Mouse (Mus musculus): ENCODE data around the gene Wnt4. TPM values are rescaled to one million over a fixed set of nuclear protein-coding genes. Genes with fewer than 3 reads are reported as not detected.

The Wnt4 gene
- polyA plus RNA-seq, 1 experiment from 2014 or later, result 20.4 TPM

DNA sequence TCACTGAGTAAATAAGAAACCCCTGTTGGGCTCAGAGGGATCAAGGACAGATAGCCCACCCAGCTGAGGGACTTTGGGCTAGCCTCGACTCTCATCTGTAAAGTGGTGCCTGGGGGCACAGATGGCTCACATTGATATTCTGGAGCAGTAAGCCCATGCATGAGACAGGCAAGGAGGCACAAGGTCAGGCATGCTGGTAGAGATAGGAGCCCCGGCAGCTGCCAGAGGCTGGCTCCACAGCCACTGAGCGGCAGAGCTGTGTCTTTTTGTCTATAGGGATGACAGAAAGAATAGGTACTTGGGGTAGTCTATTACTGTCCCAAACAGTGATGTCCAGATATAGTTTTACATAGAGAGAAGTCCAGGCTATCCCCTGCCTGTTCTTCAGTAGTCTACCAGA lies 4.0 kb downstream of the Wnt4 start:
- H3K9ac ChIP-seq, result no peak overlapping the region
- no peak overlapping the region for H3K4me2 ChIP-seq
- peak overlapping the region; percentile 79 for H3K27ac ChIP-seq
- H3K27me3 ChIP-seq (replicated peaks), result peaks cover 40% of the 10 kb centered on the region
- no peak overlapping the region for H3K4me3 ChIP-seq (replicated peaks)
- ATAC-seq (ENCODE audit: insufficient read depth, low FRiP score, low read depth), result no peak
- 75% methylated on average over 3 of the region's 3 CpGs for WGBS
- H3K36me3 ChIP-seq, result no peaks in the 10 kb centered on the region
- H3K9me3 ChIP-seq, result no peaks in the 10 kb centered on the region
- peaks cover 33% of the 10 kb centered on the region for H3K4me1 ChIP-seq

GRCm38 (mm10) chr4:137282122-137282521 lies 4.8 kb downstream of the Wnt4 start:
- no peak overlapping the region for H3K9ac ChIP-seq
- H3K4me1 ChIP-seq, result peaks cover 35% of the 10 kb centered on the region
- peak; percentile 9; the same call in 1 of the 2 replicates for ATAC-seq (ENCODE audit: insufficient read depth, low FRiP score, low read depth)
- 77% methylated on average over 5 of the region's 5 CpGs for WGBS
- no peaks in the 10 kb centered on the region for H3K9me3 ChIP-seq
- H3K36me3 ChIP-seq, result no peaks in the 10 kb centered on the region
- H3K27ac ChIP-seq, result peak overlapping the region; percentile 79
- peak overlapping the region; percentile 29; the same call in 1 of the 2 replicates for H3K4me2 ChIP-seq
- peaks cover 32% of the 10 kb centered on the region for H3K27me3 ChIP-seq (replicated peaks)
- no peak overlapping the region for H3K4me3 ChIP-seq (replicated peaks)

- peaks cover 26% of the 10 kb centered on the region for H3K27me3 ChIP-seq (replicated peaks)
- peaks cover 32% of the 10 kb centered on the region for H3K4me1 ChIP-seq
- no peaks in the 10 kb centered on the region for H3K9me3 ChIP-seq
- peak overlapping the region; percentile 29 for H3K4me2 ChIP-seq
- peak overlapping the region; percentile 79 for H3K27ac ChIP-seq
- WGBS, result 12% methylated on average over 17 of the region's 17 CpGs
- peak; percentile 16; the same call in 1 of the 2 replicates for ATAC-seq (ENCODE audit: insufficient read depth, low FRiP score, low read depth)
- H3K9ac ChIP-seq, result no peak overlapping the region
- no peaks in the 10 kb centered on the region for H3K36me3 ChIP-seq
- H3K4me3 ChIP-seq (replicated peaks), result 0 out of 2 replicates have a peak overlapping the region, but pooled peaks have one; percentile 2
Measured at GRCm38 (mm10) chr4:137282584-137283406, 5.5 kb downstream of the Wnt4 start.

GRCm38 (mm10) chr4:137283407-137283732 lies 6.1 kb downstream of the Wnt4 start:
- Histone ChIP-seq H3K4me2 (peak overlapping the region; percentile 29; the same call in 1 of the 2 replicates), H3K4me3 (replicated peaks) (no peak overlapping the region), H3K4me1 (peaks cover 29% of the 10 kb centered on the region), H3K9ac (no peak overlapping the region), H3K27ac (peak overlapping the region; percentile 79), H3K27me3 (replicated peaks) (peaks cover 22% of the 10 kb centered on the region), H3K36me3 (no peaks in the 10 kb centered on the region), H3K9me3 (no peaks in the 10 kb centered on the region)
- ATAC-seq (ENCODE audit: insufficient read depth, low FRiP score, low read depth), result no peak
- WGBS, result 10% methylated on average over 4 of the region's 4 CpGs

DNA sequence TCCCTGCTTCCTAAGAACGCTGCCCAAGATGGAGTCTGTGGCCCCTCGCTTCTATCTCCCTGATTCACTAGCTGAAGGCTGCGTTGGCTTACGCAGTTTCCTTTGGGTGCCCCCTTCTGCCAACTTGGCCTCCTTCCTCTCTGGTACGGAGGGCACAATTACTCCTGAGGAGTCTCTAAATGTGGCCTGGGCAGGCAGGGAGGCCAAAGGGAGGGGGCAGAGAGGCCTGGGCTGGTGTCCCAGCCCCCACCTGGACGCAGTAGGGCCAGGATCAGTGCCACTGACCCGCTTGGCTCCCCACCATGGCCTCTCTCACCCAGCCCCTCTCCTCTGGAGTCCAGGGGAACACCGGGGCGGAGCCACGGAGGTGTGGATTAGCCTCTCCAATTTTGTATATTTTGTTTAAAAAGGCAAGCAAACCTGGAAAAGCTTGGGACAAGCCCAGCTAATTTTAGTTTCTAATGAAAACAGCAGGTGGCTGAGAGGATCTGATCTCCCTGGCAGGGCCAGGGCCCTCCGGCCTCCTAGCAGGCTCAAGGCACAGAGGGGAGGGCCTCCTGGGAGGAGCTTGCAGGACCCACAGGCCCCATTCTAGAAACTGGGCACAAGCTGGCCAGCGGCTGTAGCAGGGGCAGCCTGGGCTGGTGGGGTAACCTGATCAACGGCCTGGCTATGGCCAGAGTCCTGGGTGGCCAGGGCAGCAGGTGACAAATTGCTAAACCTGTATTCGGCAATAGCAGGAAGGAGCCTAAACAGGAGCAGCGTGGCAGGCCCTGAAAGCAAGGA lies 8.8 kb downstream of the Wnt4 start:
- Histone ChIP-seq H3K27me3 (replicated peaks) (peaks cover 7% of the 10 kb centered on the region), H3K27ac (no peak overlapping the region), H3K9me3 (no peaks in the 10 kb centered on the region), H3K4me1 (peaks cover 27% of the 10 kb centered on the region), H3K4me2 (no peak overlapping the region), H3K9ac (no peak overlapping the region), H3K36me3 (no peaks in the 10 kb centered on the region), H3K4me3 (replicated peaks) (no peak overlapping the region)
- ATAC-seq (ENCODE audit: insufficient read depth, low FRiP score, low read depth), result no peak
- 78% methylated on average over 15 of the region's 15 CpGs for WGBS

- Histone ChIP-seq H3K36me3 (no peaks in the 10 kb centered on the region), H3K4me1 (peaks cover 27% of the 10 kb centered on the region), H3K9ac (no peak overlapping the region), H3K4me3 (replicated peaks) (no peak overlapping the region), H3K27me3 (replicated peaks) (peaks cover 7% of the 10 kb centered on the region), H3K27ac (no peak overlapping the region), H3K4me2 (no peak overlapping the region), H3K9me3 (no peaks in the 10 kb centered on the region)
- WGBS, result 42% methylated on average over 8 of the region's 8 CpGs
- no peak for ATAC-seq (ENCODE audit: insufficient read depth, low FRiP score, low read depth)
Measured at GRCm38 (mm10) chr4:137286662-137286953, 9.3 kb downstream of the Wnt4 start.

DNA sequence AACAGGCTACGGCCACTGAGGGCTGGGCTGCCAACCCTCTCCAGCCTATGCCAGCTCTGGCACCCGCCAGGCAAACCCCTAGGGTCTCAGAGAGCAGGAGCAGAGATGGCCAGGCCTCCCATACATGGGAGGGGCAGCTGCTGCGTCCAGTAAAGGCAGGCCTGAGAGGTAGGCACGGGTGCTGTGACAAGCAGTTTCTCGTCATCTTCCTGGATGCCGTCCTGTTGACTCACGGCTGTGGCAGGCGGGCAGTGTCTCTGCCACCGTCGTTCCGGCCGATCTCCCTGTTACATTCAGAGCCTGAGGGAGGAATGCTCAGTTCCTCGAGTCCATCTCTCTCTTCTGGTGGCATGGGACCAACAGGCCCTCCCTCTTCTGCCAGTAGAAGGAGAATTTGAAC lies 9.9 kb downstream of the Wnt4 start:
- no peak overlapping the region for H3K27ac ChIP-seq
- no peak overlapping the region for H3K4me3 ChIP-seq (replicated peaks)
- WGBS, result 82% methylated on average over 13 of the region's 13 CpGs
- no peak overlapping the region; the same call in 1 of the 2 replicates for H3K4me2 ChIP-seq
- H3K4me1 ChIP-seq, result peaks cover 27% of the 10 kb centered on the region
- H3K36me3 ChIP-seq, result no peaks in the 10 kb centered on the region
- ATAC-seq (ENCODE audit: insufficient read depth, low FRiP score, low read depth), result no peak
- H3K9me3 ChIP-seq, result no peaks in the 10 kb centered on the region
- peaks cover 7% of the 10 kb centered on the region for H3K27me3 ChIP-seq (replicated peaks)
- no peak overlapping the region for H3K9ac ChIP-seq

DNA sequence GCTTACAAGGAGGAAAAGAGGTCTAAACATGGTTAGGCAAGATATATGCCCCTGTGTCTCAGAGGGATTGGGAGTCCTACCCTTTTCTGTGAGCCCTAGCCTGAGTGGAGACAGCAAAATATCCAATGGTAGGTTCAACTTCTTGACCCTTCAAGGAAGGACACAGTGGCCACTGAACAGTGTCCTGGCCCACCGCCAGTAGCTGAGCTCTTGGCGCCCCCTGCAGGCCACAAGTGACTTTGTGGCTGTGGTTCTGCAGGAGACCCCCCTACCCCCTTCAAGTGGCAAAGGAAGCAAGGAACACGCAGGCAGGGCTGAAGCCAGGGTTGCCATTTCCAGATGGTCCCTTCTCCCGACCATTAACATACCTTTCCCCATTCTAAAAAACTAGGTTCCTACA lies 10.5 kb downstream of the Wnt4 start:
- no peak overlapping the region for H3K4me3 ChIP-seq (replicated peaks)
- peaks cover 7% of the 10 kb centered on the region for H3K27me3 ChIP-seq (replicated peaks)
- H3K9ac ChIP-seq, result no peak overlapping the region
- H3K4me1 ChIP-seq, result peaks cover 21% of the 10 kb centered on the region
- ATAC-seq (ENCODE audit: insufficient read depth, low FRiP score, low read depth), result no peak
- no peaks in the 10 kb centered on the region for H3K9me3 ChIP-seq
- H3K36me3 ChIP-seq, result no peaks in the 10 kb centered on the region
- no peak overlapping the region for H3K27ac ChIP-seq
- 2% methylated on average over 4 of the region's 4 CpGs for whole genome bisulfite sequencing
- no peak overlapping the region for H3K4me2 ChIP-seq

DNA sequence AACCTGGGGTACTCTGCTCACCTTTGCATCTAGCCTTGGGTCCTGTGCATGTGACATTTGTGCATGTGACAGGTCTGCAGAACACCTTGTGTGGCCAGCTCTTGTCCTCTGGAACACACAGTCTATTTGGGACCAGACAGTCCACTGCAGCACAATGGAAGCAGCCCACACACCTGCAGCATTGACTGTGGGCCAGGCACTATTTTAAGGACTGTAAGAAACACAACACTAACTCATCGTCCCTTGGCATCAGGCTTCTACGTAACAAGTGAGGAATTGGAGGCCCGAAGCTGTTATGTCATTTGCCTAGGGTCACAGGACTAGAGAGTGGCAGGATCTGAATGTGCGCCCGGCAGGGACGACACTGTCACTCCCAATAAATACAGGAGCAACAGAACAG lies 12.4 kb downstream of the Wnt4 start:
- H3K4me3 ChIP-seq (replicated peaks), result no peak overlapping the region
- H3K27me3 ChIP-seq (replicated peaks), result no peaks in the 10 kb centered on the region
- peaks cover 10% of the 10 kb centered on the region for H3K4me1 ChIP-seq
- no peaks in the 10 kb centered on the region for H3K36me3 ChIP-seq
- no peak overlapping the region for H3K4me2 ChIP-seq
- ATAC-seq (ENCODE audit: insufficient read depth, low FRiP score, low read depth), result no peak
- WGBS, result 83% methylated on average over 6 of the region's 6 CpGs
- H3K27ac ChIP-seq, result no peak overlapping the region
- no peaks in the 10 kb centered on the region for H3K9me3 ChIP-seq
- no peak overlapping the region for H3K9ac ChIP-seq

DNA sequence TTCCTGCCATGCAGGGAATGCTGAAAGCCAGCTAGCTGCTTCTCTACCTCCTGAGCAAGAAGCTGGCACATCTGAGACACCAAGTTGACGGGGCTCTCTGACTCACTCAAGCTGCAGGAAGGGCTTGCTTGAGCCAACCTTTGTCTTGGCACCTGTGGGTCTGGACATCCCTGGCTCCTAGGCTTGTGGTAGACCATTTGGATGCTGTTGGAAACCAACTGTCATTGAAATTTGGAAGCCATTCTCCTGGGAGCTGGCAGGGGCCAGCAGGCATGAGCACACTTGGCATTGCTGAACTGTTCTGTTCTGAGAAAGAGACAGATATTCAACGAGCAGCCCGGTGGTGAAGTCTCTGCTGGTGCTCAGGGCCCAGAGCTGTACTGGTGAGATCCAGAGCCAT lies 13.0 kb downstream of the Wnt4 start:
- ATAC-seq (ENCODE audit: insufficient read depth, low FRiP score, low read depth), result no peak
- WGBS, result 80% methylated on average over 3 of the region's 3 CpGs

DNA sequence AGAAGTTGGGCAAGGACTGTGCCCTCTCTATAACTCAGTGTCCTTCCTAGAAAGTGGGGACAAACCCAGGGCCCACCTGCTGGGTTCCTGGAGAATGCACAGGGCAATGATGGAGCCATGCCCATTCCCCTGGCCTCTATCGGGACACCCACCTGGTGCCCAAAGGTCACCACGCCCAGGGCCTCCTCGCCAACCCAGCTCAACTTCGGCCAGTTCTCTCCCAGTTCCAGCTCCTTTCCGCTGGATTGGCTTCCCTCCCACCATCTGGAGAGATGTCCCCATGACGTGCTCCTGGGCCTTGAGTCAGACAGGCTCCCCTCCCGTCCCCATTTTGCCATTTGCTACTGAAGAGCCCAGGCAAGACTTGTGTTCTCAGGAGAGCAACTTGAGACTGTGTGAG lies 15.3 kb downstream of the Wnt4 start:
- 80% methylated on average over 7 of the region's 7 CpGs for WGBS
- Histone ChIP-seq H3K4me1 (no peaks in the 10 kb centered on the region), H3K9me3 (no peaks in the 10 kb centered on the region), H3K4me3 (replicated peaks) (no peak overlapping the region), H3K27ac (no peak overlapping the region), H3K27me3 (replicated peaks) (no peaks in the 10 kb centered on the region), H3K36me3 (no peaks in the 10 kb centered on the region), H3K4me2 (no peak overlapping the region), H3K9ac (no peak overlapping the region)
- ATAC-seq (ENCODE audit: insufficient read depth, low FRiP score, low read depth), result no peak

More for the DNA sequence above, 13.0 kb downstream of the Wnt4 start:
- no peak overlapping the region for H3K4me3 ChIP-seq (replicated peaks)
- H3K9ac ChIP-seq, result no peak overlapping the region
- no peaks in the 10 kb centered on the region for H3K36me3 ChIP-seq
- H3K27me3 ChIP-seq (replicated peaks), result no peaks in the 10 kb centered on the region
- H3K9me3 ChIP-seq, result no peaks in the 10 kb centered on the region
- no peak overlapping the region for H3K4me2 ChIP-seq
- H3K27ac ChIP-seq, result no peak overlapping the region
- peaks cover 10% of the 10 kb centered on the region for H3K4me1 ChIP-seq

DNA sequence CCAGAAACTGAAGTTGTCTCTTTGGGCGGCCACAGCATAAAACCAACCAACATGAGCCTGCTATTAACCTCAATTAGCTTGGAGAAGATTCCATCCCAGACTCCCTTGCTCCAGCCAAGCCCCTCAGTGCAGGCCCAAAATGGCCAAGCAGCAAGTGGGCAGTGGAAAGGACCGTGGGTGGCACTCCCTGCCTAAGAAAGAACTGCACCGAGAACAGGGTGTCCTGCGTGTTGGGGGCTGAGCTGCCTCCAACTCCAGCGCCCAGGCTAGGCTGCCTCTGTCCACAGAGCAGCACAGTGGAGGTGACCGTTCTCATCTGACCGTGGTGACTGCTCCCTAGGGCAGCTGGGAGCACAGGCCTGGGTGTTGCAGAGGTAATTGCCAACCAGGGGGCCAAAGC lies 16.7 kb downstream of the Wnt4 start:
- no peak for ATAC-seq (ENCODE audit: insufficient read depth, low FRiP score, low read depth)
- no peak overlapping the region for H3K27ac ChIP-seq
- H3K9ac ChIP-seq, result no peak overlapping the region
- no peaks in the 10 kb centered on the region for H3K36me3 ChIP-seq
- H3K4me3 ChIP-seq (replicated peaks), result no peak overlapping the region
- 75% methylated on average over 7 of the region's 7 CpGs for WGBS
- no peak overlapping the region for H3K4me2 ChIP-seq
- H3K27me3 ChIP-seq (replicated peaks), result no peaks in the 10 kb centered on the region
- no peaks in the 10 kb centered on the region for H3K9me3 ChIP-seq
- 0 out of 2 replicates have a peak, but pooled peaks cover 4% of the 10 kb centered on the region for H3K4me1 ChIP-seq
